ENCODE assay signal across 19 mouse cellular contexts in genomic region chr4:155142836-155143235, GRCm38 (mm10). TPM values are rescaled to one million over a fixed set of nuclear protein-coding genes. Genes with fewer than 3 reads are reported as not detected.
DNase-seq lines count a peak whose midpoint lies in the region; ATAC-seq lines count a peak whose summit lies in the region.
"Had no signal": no experiment of that assay in that cellular context is flagged by ENCODE, and none has a peak within 500 bp of the region (broad histone marks: within the 10 kb centered on the region; RNA-seq: fewer than 3 reads in every experiment).

No protein-coding gene starts in this region.

- ATAC-seq in hindbrain, embryonic 13.5 days (ENCODE audit: low FRiP score): no peak
- no peak for ATAC-seq in hindbrain, embryonic 11.5 days (ENCODE audit: low FRiP score)
- no peak for ATAC-seq in lung, embryonic 16.5 days (ENCODE audit: low read depth)
- ATAC-seq in intestine, embryonic 15.5 days: no peak
- no peak for ATAC-seq in stomach, embryonic 16.5 days (ENCODE audit: insufficient read depth, low FRiP score)
- ATAC-seq: forebrain, postnatal 0 days had no signal

- peaks cover 35% of the 10 kb centered on the region for H3K4me1 ChIP-seq in hindbrain, embryonic 13.5 days (replicated peaks)
- H3K4me1 ChIP-seq in hindbrain, embryonic 11.5 days (replicated peaks; ENCODE audit: control insufficient read depth, insufficient read depth, low read length): peaks cover 7% of the 10 kb centered on the region
- H3K4me1 ChIP-seq in lung, embryonic 16.5 days (replicated peaks; ENCODE audit: control insufficient read depth, insufficient read depth, low read length): peaks cover 38% of the 10 kb centered on the region
- H3K4me1 ChIP-seq in intestine, embryonic 15.5 days (replicated peaks): peaks cover 36% of the 10 kb centered on the region
- H3K4me1 ChIP-seq in stomach, embryonic 16.5 days (ENCODE audit: control insufficient read depth, insufficient read depth, low read length): peaks cover 44% of the 10 kb centered on the region

- WGBS in hindbrain, embryonic 13.5 days: 97% methylated on average over 5 of the region's 5 CpGs
- 94% methylated on average over 5 of the region's 5 CpGs for WGBS in hindbrain, embryonic 11.5 days
- WGBS in lung, embryonic 16.5 days: 89% methylated on average over 5 of the region's 5 CpGs
- WGBS in intestine, embryonic 15.5 days: 87% methylated on average over 5 of the region's 5 CpGs
- 89% methylated on average over 5 of the region's 5 CpGs for WGBS in stomach, embryonic 16.5 days

- H3K4me2 ChIP-seq in hindbrain, embryonic 13.5 days: no peak overlapping the region
- H3K4me2 ChIP-seq in hindbrain, embryonic 11.5 days (replicated peaks; ENCODE audit: low read depth, low read length): no peak overlapping the region
- H3K4me2 ChIP-seq in lung, embryonic 16.5 days (ENCODE audit: low read depth, low read length): no peak overlapping the region
- H3K4me2 ChIP-seq in intestine, embryonic 15.5 days (replicated peaks): no peak overlapping the region
- H3K4me2 ChIP-seq in stomach, embryonic 16.5 days (ENCODE audit: low read depth, low read length): no peak overlapping the region
- H3K4me2 ChIP-seq: heart, embryonic 12.5 days; midbrain, embryonic 11.5 days had no signal

- H3K27me3 ChIP-seq in hindbrain, embryonic 13.5 days: no peaks in the 10 kb centered on the region
- no peaks in the 10 kb centered on the region for H3K27me3 ChIP-seq in hindbrain, embryonic 11.5 days (ENCODE audit: control insufficient read depth, insufficient read depth, low read length)
- no peaks in the 10 kb centered on the region for H3K27me3 ChIP-seq in lung, embryonic 16.5 days (ENCODE audit: control insufficient read depth, insufficient read depth, low read depth, low read length)
- H3K27me3 ChIP-seq in intestine, embryonic 15.5 days (replicated peaks): no peaks in the 10 kb centered on the region
- H3K27me3 ChIP-seq in stomach, embryonic 16.5 days (ENCODE audit: control insufficient read depth, insufficient read depth, low read length): no peaks in the 10 kb centered on the region
- H3K27me3 ChIP-seq: heart, embryonic 12.5 days had no signal

- H3K36me3 ChIP-seq in hindbrain, embryonic 13.5 days: no peaks in the 10 kb centered on the region
- no peaks in the 10 kb centered on the region for H3K36me3 ChIP-seq in hindbrain, embryonic 11.5 days (ENCODE audit: control insufficient read depth, insufficient read depth, low read length)
- H3K36me3 ChIP-seq in lung, embryonic 16.5 days (ENCODE audit: control insufficient read depth, insufficient read depth, low read length): no peaks in the 10 kb centered on the region
- H3K36me3 ChIP-seq in intestine, embryonic 15.5 days: no peaks in the 10 kb centered on the region
- no peaks in the 10 kb centered on the region for H3K36me3 ChIP-seq in stomach, embryonic 16.5 days (ENCODE audit: control insufficient read depth, insufficient read depth, low read length)
- H3K36me3 ChIP-seq: G1E; heart, embryonic 12.5 days had no signal

- no peaks in the 10 kb centered on the region for H3K9me3 ChIP-seq in hindbrain, embryonic 13.5 days
- H3K9me3 ChIP-seq in hindbrain, embryonic 11.5 days (ENCODE audit: control insufficient read depth, low read length): no peaks in the 10 kb centered on the region
- no peaks in the 10 kb centered on the region for H3K9me3 ChIP-seq in lung, embryonic 16.5 days (ENCODE audit: control insufficient read depth, low read length)
- H3K9me3 ChIP-seq in intestine, embryonic 15.5 days: no peaks in the 10 kb centered on the region
- no peaks in the 10 kb centered on the region for H3K9me3 ChIP-seq in stomach, embryonic 16.5 days (replicated peaks; ENCODE audit: control insufficient read depth, low read length)
- H3K9me3 ChIP-seq: G1E; heart, embryonic 12.5 days had no signal

- DNase-seq in hindbrain, embryonic 11.5 days (ENCODE audit: low spot score): no peak
- no peak for DNase-seq in lung, adult 18-20 months
- no peak for DNase-seq in left cerebral cortex, adult 9 months (ENCODE audit: low spot score in 2 of 2)
- DNase-seq: adrenal gland, adult 2 months; cerebellum, adult 2 months; forebrain, postnatal 0 days; gastrocnemius, postnatal 10 days; kidney, adult 11 months; lung, postnatal 14 days; right cerebral cortex, adult 18-20 months; thymus, postnatal 14 days had no signal

- no peak overlapping the region for H3K9ac ChIP-seq in hindbrain, embryonic 13.5 days
- no peak overlapping the region for H3K9ac ChIP-seq in hindbrain, embryonic 11.5 days (ENCODE audit: low read depth, low read length)
- H3K9ac ChIP-seq in lung, embryonic 16.5 days (ENCODE audit: low read length): no peak overlapping the region
- no peak overlapping the region for H3K9ac ChIP-seq in intestine, embryonic 15.5 days
- no peak overlapping the region for H3K9ac ChIP-seq in stomach, embryonic 16.5 days (ENCODE audit: low read length)
- H3K9ac ChIP-seq: forebrain, postnatal 0 days had no signal

- peak overlapping the region; percentile 85; the same call in 1 of the 2 replicates for H3K27ac ChIP-seq in hindbrain, embryonic 13.5 days
- H3K27ac ChIP-seq in hindbrain, embryonic 11.5 days (ENCODE audit: low read depth, low read length): no peak overlapping the region
- peak overlapping the region; percentile 99 for H3K27ac ChIP-seq in lung, embryonic 16.5 days (ENCODE audit: low read length)
- peak overlapping the region; percentile 90; the same call in 1 of the 2 replicates for H3K27ac ChIP-seq in intestine, embryonic 15.5 days
- peak overlapping the region; percentile 96; the same call in 1 of the 2 replicates for H3K27ac ChIP-seq in stomach, embryonic 16.5 days (ENCODE audit: low read length)

- no peak overlapping the region for H3K4me3 ChIP-seq in hindbrain, embryonic 13.5 days
- no peak overlapping the region for H3K4me3 ChIP-seq in hindbrain, embryonic 11.5 days (ENCODE audit: low read depth, low read length)
- H3K4me3 ChIP-seq in lung, embryonic 16.5 days (ENCODE audit: low read length): no peak overlapping the region
- H3K4me3 ChIP-seq in intestine, embryonic 15.5 days (replicated peaks): no peak overlapping the region
- no peak overlapping the region for H3K4me3 ChIP-seq in stomach, embryonic 16.5 days (replicated peaks; ENCODE audit: low read length)
- H3K4me3 ChIP-seq: heart, embryonic 12.5 days; left cerebral cortex, adult 2 months had no signal

RNA-seq across cellular contexts. Expression of gene Morn1, which starts 56.5 kb away (rescaled TPM):
- 7.1 and 8.0 TPM in 2 replicates for polyA plus RNA-seq in hindbrain, embryonic 13.5 days (2015; fragmentation: Nextera tagmentation; extraction: Ambion mirVana)
- 3.3 and 4.2 TPM in 2 replicates for polyA plus RNA-seq in hindbrain, embryonic 11.5 days (2014; fragmentation: Nextera tagmentation; extraction: Ambion mirVana)
- 6.3 and 6.9 TPM in 2 replicates for polyA plus RNA-seq in lung, embryonic 16.5 days (2015; fragmentation: Nextera tagmentation; extraction: Ambion mirVana)
- polyA plus RNA-seq in intestine, embryonic 15.5 days (2015; fragmentation: Nextera tagmentation; extraction: Ambion mirVana): 3.0 and 3.9 TPM in 2 replicates
- 4.8 and 6.1 TPM in 2 replicates for polyA plus RNA-seq in stomach, embryonic 16.5 days (2015; fragmentation: Nextera tagmentation; extraction: Ambion mirVana)

RNA-seq across cellular contexts. Expression of gene Rer1, which starts 56.7 kb away (rescaled TPM):
- polyA plus RNA-seq in hindbrain, embryonic 13.5 days (2015; fragmentation: Nextera tagmentation; extraction: Ambion mirVana): 123 and 132 TPM in 2 replicates
- polyA plus RNA-seq in hindbrain, embryonic 11.5 days (2014; fragmentation: Nextera tagmentation; extraction: Ambion mirVana): 156 and 166 TPM in 2 replicates
- polyA plus RNA-seq in lung, embryonic 16.5 days (2015; fragmentation: Nextera tagmentation; extraction: Ambion mirVana): 150 and 157 TPM in 2 replicates
- polyA plus RNA-seq in intestine, embryonic 15.5 days (2015; fragmentation: Nextera tagmentation; extraction: Ambion mirVana): 194 and 205 TPM in 2 replicates
- polyA plus RNA-seq in stomach, embryonic 16.5 days (2015; fragmentation: Nextera tagmentation; extraction: Ambion mirVana): 171 and 183 TPM in 2 replicates
